In the genomic region with DNA sequence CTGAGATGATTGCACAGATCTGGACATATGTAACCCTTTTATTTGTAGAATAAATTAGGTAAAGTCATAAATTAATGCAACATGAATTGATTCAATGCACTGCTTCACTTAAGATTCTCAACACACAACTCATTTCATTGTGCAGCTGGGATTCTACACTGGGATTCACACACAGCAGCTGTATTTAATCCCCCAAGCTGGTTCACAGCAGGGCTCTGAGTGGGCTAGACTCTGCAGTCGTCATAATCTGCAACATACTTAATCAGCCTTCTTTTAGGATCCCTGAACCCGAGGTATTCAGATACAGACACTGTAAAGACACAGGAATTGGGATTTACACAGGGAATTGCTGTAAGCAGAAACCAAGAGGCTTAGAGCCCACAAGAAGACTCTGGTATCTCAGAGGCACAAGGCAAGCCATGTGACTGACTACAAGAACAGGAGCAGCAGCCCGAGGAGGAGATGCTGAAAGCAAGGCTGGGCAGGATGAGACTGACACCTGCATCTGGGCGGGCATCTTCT, we compare ENCODE assay signal across 30 mouse cellular contexts.
A peak's percentile ranks its signal among the peaks of the same experiment; 100 is the strongest.
DNase-seq lines count a peak whose midpoint lies in the region; ATAC-seq and TF ChIP-seq lines count a peak whose summit lies in the region.
"Had no signal": no experiment of that assay in that cellular context is flagged by ENCODE, and none has a peak within 500 bp of the region (broad histone marks: within the 10 kb centered on the region; RNA-seq: fewer than 3 reads in every experiment).

No protein-coding gene starts in this region.

- no peak overlapping the region for H3K27ac ChIP-seq in hindbrain, embryonic 13.5 days
- no peak overlapping the region for H3K27ac ChIP-seq in hindbrain, embryonic 16.5 days (ENCODE audit: low read depth, low read length)
- no peak overlapping the region for H3K27ac ChIP-seq in midbrain, embryonic 12.5 days (replicated peaks)
- H3K27ac ChIP-seq in midbrain, postnatal 0 days (ENCODE audit: low read depth, low read length) = no peak overlapping the region
- H3K27ac ChIP-seq: embryonic facial prominence, embryonic 13.5 days; heart, embryonic 13.5 days; hindbrain, embryonic 10.5 days; hindbrain, postnatal 0 days; limb, embryonic 13.5 days; neural tube, embryonic 15.5 days had no signal

- TF ChIP-seq CTCF in midbrain, postnatal 0 days (IDR thresholded peaks at IDR 0.05) = no peak

- 50% methylated on average over 4 of the region's 4 CpGs for WGBS in hindbrain, embryonic 13.5 days
- WGBS in hindbrain, embryonic 16.5 days = 50% methylated on average over 4 of the region's 4 CpGs
- WGBS in midbrain, embryonic 12.5 days = 22% methylated on average over 4 of the region's 4 CpGs
- WGBS in midbrain, postnatal 0 days = 22% methylated on average over 4 of the region's 4 CpGs

- no peak overlapping the region for H3K4me3 ChIP-seq in hindbrain, embryonic 13.5 days
- no peak overlapping the region for H3K4me3 ChIP-seq in hindbrain, embryonic 16.5 days (ENCODE audit: low read length)
- H3K4me3 ChIP-seq in midbrain, embryonic 12.5 days = no peak overlapping the region
- H3K4me3 ChIP-seq in midbrain, postnatal 0 days (ENCODE audit: low read depth, low read length) = no peak overlapping the region
- H3K4me3 ChIP-seq: embryonic facial prominence, embryonic 13.5 days; erythroblast, embryonic 14.5 days; heart, embryonic 13.5 days; hindbrain, embryonic 10.5 days; limb, embryonic 13.5 days; megakaryocyte, embryonic 14.5 days; neural tube, embryonic 15.5 days had no signal

- H3K9ac ChIP-seq in hindbrain, embryonic 13.5 days = no peak overlapping the region
- no peak overlapping the region for H3K9ac ChIP-seq in hindbrain, embryonic 16.5 days (ENCODE audit: low read depth, low read length)
- H3K9ac ChIP-seq in midbrain, embryonic 12.5 days (replicated peaks) = no peak overlapping the region
- no peak overlapping the region for H3K9ac ChIP-seq in midbrain, postnatal 0 days (replicated peaks; ENCODE audit: low read length, poor library complexity, severe bottlenecking)
- H3K9ac ChIP-seq: embryonic facial prominence, embryonic 13.5 days; heart, embryonic 13.5 days; limb, embryonic 13.5 days; neural tube, embryonic 15.5 days had no signal

- H3K9me3 ChIP-seq in hindbrain, embryonic 13.5 days = no peaks in the 10 kb centered on the region
- no peaks in the 10 kb centered on the region for H3K9me3 ChIP-seq in hindbrain, embryonic 16.5 days (ENCODE audit: control insufficient read depth, low read length)
- no peaks in the 10 kb centered on the region for H3K9me3 ChIP-seq in midbrain, embryonic 12.5 days
- no peaks in the 10 kb centered on the region for H3K9me3 ChIP-seq in midbrain, postnatal 0 days (ENCODE audit: low read length)
- H3K9me3 ChIP-seq: embryonic facial prominence, embryonic 13.5 days; heart, embryonic 13.5 days; hindbrain, embryonic 10.5 days; neural tube, embryonic 15.5 days had no signal

- H3K4me1 ChIP-seq in hindbrain, embryonic 13.5 days (replicated peaks) = no peaks in the 10 kb centered on the region
- H3K4me1 ChIP-seq in hindbrain, embryonic 16.5 days (ENCODE audit: control insufficient read depth, insufficient read depth, low read depth, low read length) = no peaks in the 10 kb centered on the region
- H3K4me1 ChIP-seq in midbrain, embryonic 12.5 days = no peaks in the 10 kb centered on the region
- H3K4me1 ChIP-seq in midbrain, postnatal 0 days (ENCODE audit: insufficient read depth, low read length) = no peaks in the 10 kb centered on the region
- H3K4me1 ChIP-seq: heart, embryonic 13.5 days; hindbrain, embryonic 10.5 days; limb, embryonic 13.5 days; megakaryocyte, embryonic 14.5 days; neural tube, embryonic 15.5 days had no signal

- no peaks in the 10 kb centered on the region for H3K27me3 ChIP-seq in hindbrain, embryonic 13.5 days
- H3K27me3 ChIP-seq in hindbrain, embryonic 16.5 days (replicated peaks; ENCODE audit: control insufficient read depth, insufficient read depth, low read length) = no peaks in the 10 kb centered on the region
- no peaks in the 10 kb centered on the region for H3K27me3 ChIP-seq in midbrain, embryonic 12.5 days
- no peaks in the 10 kb centered on the region for H3K27me3 ChIP-seq in midbrain, postnatal 0 days (ENCODE audit: insufficient read depth, low read length)
- H3K27me3 ChIP-seq: embryonic facial prominence, embryonic 13.5 days; heart, embryonic 13.5 days; limb, embryonic 13.5 days; megakaryocyte, embryonic 14.5 days; neural tube, embryonic 15.5 days had no signal

- DNase-seq in brain, adult 2 months (ENCODE audit: low read depth, low spot score) = peak; percentile 7
- no peak for DNase-seq in midbrain, postnatal 0 days (ENCODE audit: low spot score)
- no peak for DNase-seq in lung, adult 18-20 months
- DNase-seq: adrenal gland, adult 2 months; adrenal gland, postnatal 36 days; B cell, adult 2 months; cerebellum, adult 9-10 months; cerebellum, postnatal 36 days; heart, postnatal 10 days; kidney, adult 8-10 months; kidney, postnatal 10 days; layer of hippocampus, adult 9-11 months; lung, postnatal 4 days; thymus, adult 2 months; thymus, postnatal 36 days had no signal

- H3K36me3 ChIP-seq in hindbrain, embryonic 13.5 days = no peaks in the 10 kb centered on the region
- H3K36me3 ChIP-seq in hindbrain, embryonic 16.5 days (ENCODE audit: control insufficient read depth, insufficient read depth, low read length) = no peaks in the 10 kb centered on the region
- no peaks in the 10 kb centered on the region for H3K36me3 ChIP-seq in midbrain, embryonic 12.5 days
- no peaks in the 10 kb centered on the region for H3K36me3 ChIP-seq in midbrain, postnatal 0 days (ENCODE audit: insufficient read depth, low read length)
- H3K36me3 ChIP-seq: embryonic facial prominence, embryonic 13.5 days; heart, embryonic 13.5 days; hindbrain, embryonic 10.5 days; limb, embryonic 13.5 days; neural tube, embryonic 15.5 days had no signal

- H3K4me2 ChIP-seq in hindbrain, embryonic 13.5 days = no peak overlapping the region
- no peak overlapping the region for H3K4me2 ChIP-seq in hindbrain, embryonic 16.5 days (ENCODE audit: low read length)
- no peak overlapping the region for H3K4me2 ChIP-seq in midbrain, embryonic 12.5 days (replicated peaks)
- no peak overlapping the region for H3K4me2 ChIP-seq in midbrain, postnatal 0 days (ENCODE audit: low read depth, low read length, poor library complexity, severe bottlenecking)
- H3K4me2 ChIP-seq: embryonic facial prominence, embryonic 13.5 days; heart, embryonic 13.5 days; limb, embryonic 13.5 days; liver, embryonic 11.5 days; neural tube, embryonic 15.5 days had no signal

- 0 out of 2 replicates have a peak, but pooled peaks have one; percentile 43 for ATAC-seq in hindbrain, embryonic 13.5 days (ENCODE audit: low FRiP score)
- ATAC-seq in hindbrain, embryonic 16.5 days = no peak
- ATAC-seq in midbrain, embryonic 12.5 days (ENCODE audit: low FRiP score, low read depth) = peak; percentile 71
- 0 out of 2 replicates have a peak, but pooled peaks have one; percentile 50 for ATAC-seq in midbrain, postnatal 0 days (ENCODE audit: low FRiP score)
- no peak for ATAC-seq in inflammation-experienced regulatory T-cells, adult 6 months
- ATAC-seq: activated CD4-positive, CD25-positive, alpha-beta regulatory T cell, adult 4 months; hindbrain, postnatal 0 days; intestine, embryonic 16.5 days had no signal

Comparison
In these comparisons a context has a peak if more than half of its experiments do, and no peak if none do; other contexts are left out.
1. ATAC-seq: peak in hindbrain, embryonic 13.5 days (single experiment), midbrain, embryonic 12.5 days (single experiment) and midbrain, postnatal 0 days (single experiment); none in hindbrain, embryonic 16.5 days (single experiment) and inflammation-experienced regulatory T-cells, adult 6 months (single experiment).